Mouse (Mus musculus): ENCODE measurements around the gene Gstt3. TPM values are rescaled to one million over a fixed set of nuclear protein-coding genes. Genes with fewer than 3 reads are reported as not detected.

The Gstt3 gene
- polyA plus RNA-seq, 1 experiment, result 0.13 TPM

DNA sequence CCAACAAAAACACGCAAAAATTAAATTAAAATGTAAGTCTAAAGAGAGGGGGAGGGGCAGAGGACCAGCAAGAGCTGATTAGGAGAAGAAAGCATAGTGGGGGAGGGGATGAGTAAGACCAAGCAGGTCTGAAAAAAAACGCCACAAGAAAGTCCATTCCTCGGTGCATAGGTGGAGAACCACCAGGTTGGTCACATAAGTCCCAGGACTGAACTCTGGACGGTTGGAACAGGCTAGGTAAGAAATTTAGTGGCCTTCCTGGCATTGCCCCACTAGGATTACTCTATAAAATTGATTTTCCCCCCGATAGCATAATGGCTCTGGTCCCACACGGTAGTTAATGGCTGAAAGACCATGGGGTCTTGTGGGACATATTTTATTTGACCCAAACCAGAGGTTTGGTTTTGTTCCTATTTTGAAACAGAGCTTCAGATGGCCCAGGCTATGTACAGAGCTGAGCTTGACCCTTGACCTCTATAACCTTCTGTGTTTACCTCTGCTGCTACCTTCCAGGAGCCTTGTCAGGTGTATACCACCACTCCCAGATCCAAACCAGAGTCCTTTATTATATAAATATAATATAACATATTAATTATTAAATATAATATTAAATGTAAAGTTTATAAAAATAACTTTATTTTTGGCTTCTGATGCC, 8.0 kb upstream of the Gstt3 start:
- Histone ChIP-seq H3ac (ENCODE audit: control insufficient read depth, insufficient read length) (no peak overlapping the region), H3K79me2 (ENCODE audit: control insufficient read depth, insufficient read depth) (no peaks in the 10 kb centered on the region), H3K36me3 (ENCODE audit: control insufficient read depth, insufficient read depth) (no peaks in the 10 kb centered on the region), H3K27me3 (ENCODE audit: control insufficient read depth, insufficient read depth, insufficient read length) (peaks cover 5% of the 10 kb centered on the region), H3K4me3 (no peak overlapping the region), H3K4me2 (ENCODE audit: low read depth) (no peak overlapping the region)
- TF ChIP-seq MYOG (IDR thresholded peaks at IDR 0.05; ENCODE audit: control insufficient read depth in 1 of 3, insufficient read depth in 1 of 3, insufficient read length in 2 of 3, low read depth in 2 of 3) (no peak), POLR2A (IDR thresholded peaks at IDR 0.05; ENCODE audit: insufficient read length, low read depth) (no peak)

- H3K4me3 ChIP-seq, result no peak overlapping the region
- H3K36me3 ChIP-seq (ENCODE audit: control insufficient read depth, insufficient read depth), result no peaks in the 10 kb centered on the region
- H3K4me2 ChIP-seq (ENCODE audit: low read depth), result no peak overlapping the region
- H3K79me2 ChIP-seq (ENCODE audit: control insufficient read depth, insufficient read depth), result no peaks in the 10 kb centered on the region
- no peak for TF ChIP-seq TCF3 (IDR thresholded peaks at IDR 0.05; ENCODE audit: insufficient read length, low read depth)
- no peak for TF ChIP-seq POLR2AphosphoS2 (IDR thresholded peaks at IDR 0.05; ENCODE audit: insufficient read length, low read depth)
- no peak overlapping the region for H3ac ChIP-seq (ENCODE audit: control insufficient read depth, insufficient read length)
- peaks cover 11% of the 10 kb centered on the region for H3K27me3 ChIP-seq (ENCODE audit: control insufficient read depth, insufficient read depth, insufficient read length)
Measured at GRCm38 (mm10) chr10:75788277-75788676, 7.1 kb upstream of the Gstt3 start.

GRCm38 (mm10) chr10:75785442-75785841, 4.2 kb upstream of the Gstt3 start:
- H3K4me2 ChIP-seq (ENCODE audit: low read depth), result no peak overlapping the region
- no peaks in the 10 kb centered on the region for H3K36me3 ChIP-seq (ENCODE audit: control insufficient read depth, insufficient read depth)
- no peak overlapping the region for H3K4me3 ChIP-seq
- H3K27me3 ChIP-seq (ENCODE audit: control insufficient read depth, insufficient read depth, insufficient read length), result peaks cover 20% of the 10 kb centered on the region
- H3ac ChIP-seq (ENCODE audit: control insufficient read depth, insufficient read length), result no peak overlapping the region
- no peak for TF ChIP-seq CEBPB (IDR thresholded peaks at IDR 0.05; ENCODE audit: insufficient read depth, poor library complexity, severe bottlenecking)
- TF ChIP-seq TCF12 (IDR thresholded peaks at IDR 0.05; ENCODE audit: insufficient read depth, poor library complexity, severe bottlenecking), result no peak
- TF ChIP-seq REST (IDR thresholded peaks at IDR 0.05; ENCODE audit: insufficient read depth, insufficient read length), result no peak
- no peak for TF ChIP-seq MYOD1 (IDR thresholded peaks at IDR 0.05; ENCODE audit: control insufficient read depth in 1 of 3, insufficient read length in 2 of 3, low read depth in 2 of 3)
- TF ChIP-seq E2F4 (IDR thresholded peaks at IDR 0.05; ENCODE audit: insufficient read depth), result no peak
- no peak for TF ChIP-seq SRF (IDR thresholded peaks at IDR 0.05; ENCODE audit: control insufficient read depth, insufficient read length, low read depth)
- TF ChIP-seq POLR2A (IDR thresholded peaks at IDR 0.05; ENCODE audit: insufficient read length, low read depth), result no peak
- no peak for TF ChIP-seq TCF3 (IDR thresholded peaks at IDR 0.05; ENCODE audit: insufficient read length, low read depth)
- no peak for TF ChIP-seq MAX (IDR thresholded peaks at IDR 0.05; ENCODE audit: low read depth)
- TF ChIP-seq USF1 (IDR thresholded peaks at IDR 0.05; ENCODE audit: low read depth), result no peak
- no peak for TF ChIP-seq MYOG (IDR thresholded peaks at IDR 0.05; ENCODE audit: control insufficient read depth in 1 of 3, insufficient read depth in 1 of 3, insufficient read length in 2 of 3, low read depth in 2 of 3)
- TF ChIP-seq POLR2AphosphoS2 (IDR thresholded peaks at IDR 0.05; ENCODE audit: insufficient read length, low read depth), result no peak
- no peaks in the 10 kb centered on the region for H3K79me2 ChIP-seq (ENCODE audit: control insufficient read depth, insufficient read depth)

GRCm38 (mm10) chr10:75779206-75780174, 1.7 kb downstream of the Gstt3 start:
- Histone ChIP-seq H3K36me3 (ENCODE audit: control insufficient read depth, insufficient read depth) (no peaks in the 10 kb centered on the region), H3K79me2 (ENCODE audit: control insufficient read depth, insufficient read depth) (no peaks in the 10 kb centered on the region), H3K4me2 (ENCODE audit: low read depth) (no peak overlapping the region), H3K27me3 (ENCODE audit: control insufficient read depth, insufficient read depth, insufficient read length) (peaks cover 31% of the 10 kb centered on the region), H3K4me3 (no peak overlapping the region), H3ac (ENCODE audit: control insufficient read depth, insufficient read length) (no peak overlapping the region)
- no peak for TF ChIP-seq CEBPB (IDR thresholded peaks at IDR 0.05; ENCODE audit: insufficient read depth, poor library complexity, severe bottlenecking)
- no peak for TF ChIP-seq SRF (IDR thresholded peaks at IDR 0.05; ENCODE audit: control insufficient read depth, insufficient read length, low read depth)
- TF ChIP-seq USF1 (IDR thresholded peaks at IDR 0.05; ENCODE audit: low read depth), result no peak
- TF ChIP-seq MYOD1 (IDR thresholded peaks at IDR 0.05; ENCODE audit: control insufficient read depth in 1 of 3, insufficient read length in 2 of 3, low read depth in 2 of 3), result no peak
- TF ChIP-seq REST (IDR thresholded peaks at IDR 0.05; ENCODE audit: insufficient read depth, insufficient read length), result no peak
- TF ChIP-seq TCF12 (IDR thresholded peaks at IDR 0.05; ENCODE audit: insufficient read depth, poor library complexity, severe bottlenecking), result no peak
- no peak for TF ChIP-seq TCF3 (IDR thresholded peaks at IDR 0.05; ENCODE audit: insufficient read length, low read depth)
- TF ChIP-seq MYOG (IDR thresholded peaks at IDR 0.05; ENCODE audit: control insufficient read depth in 1 of 3, insufficient read depth in 1 of 3, insufficient read length in 2 of 3, low read depth in 2 of 3), result no peak
- no peak for TF ChIP-seq POLR2AphosphoS2 (IDR thresholded peaks at IDR 0.05; ENCODE audit: insufficient read length, low read depth)
- no peak for TF ChIP-seq POLR2A (IDR thresholded peaks at IDR 0.05; ENCODE audit: insufficient read length, low read depth)
- TF ChIP-seq MAX (IDR thresholded peaks at IDR 0.05; ENCODE audit: low read depth), result no peak
- TF ChIP-seq E2F4 (IDR thresholded peaks at IDR 0.05; ENCODE audit: insufficient read depth), result no peak

GRCm38 (mm10) chr10:75777885-75778284, 3.3 kb downstream of the Gstt3 start:
- H3K79me2 ChIP-seq (ENCODE audit: control insufficient read depth, insufficient read depth), result no peaks in the 10 kb centered on the region
- no peak overlapping the region for H3K4me3 ChIP-seq
- TF ChIP-seq MYOG (IDR thresholded peaks at IDR 0.05; ENCODE audit: control insufficient read depth in 1 of 3, insufficient read depth in 1 of 3, insufficient read length in 2 of 3, low read depth in 2 of 3) (no peak), USF1 (IDR thresholded peaks at IDR 0.05; ENCODE audit: low read depth) (no peak), SRF (IDR thresholded peaks at IDR 0.05; ENCODE audit: control insufficient read depth, insufficient read length, low read depth) (no peak), MYOD1 (IDR thresholded peaks at IDR 0.05; ENCODE audit: control insufficient read depth in 1 of 3, insufficient read length in 2 of 3, low read depth in 2 of 3) (no peak), REST (IDR thresholded peaks at IDR 0.05; ENCODE audit: insufficient read depth, insufficient read length) (no peak), POLR2A (IDR thresholded peaks at IDR 0.05; ENCODE audit: insufficient read length, low read depth) (no peak), CEBPB (IDR thresholded peaks at IDR 0.05; ENCODE audit: insufficient read depth, poor library complexity, severe bottlenecking) (no peak), POLR2AphosphoS2 (IDR thresholded peaks at IDR 0.05; ENCODE audit: insufficient read length, low read depth) (no peak), TCF3 (IDR thresholded peaks at IDR 0.05; ENCODE audit: insufficient read length, low read depth) (no peak)
- H3K27me3 ChIP-seq (ENCODE audit: control insufficient read depth, insufficient read depth, insufficient read length), result peaks cover 24% of the 10 kb centered on the region
- no peak overlapping the region for H3ac ChIP-seq (ENCODE audit: control insufficient read depth, insufficient read length)
- H3K4me2 ChIP-seq (ENCODE audit: low read depth), result no peak overlapping the region
- H3K36me3 ChIP-seq (ENCODE audit: control insufficient read depth, insufficient read depth), result no peaks in the 10 kb centered on the region
